Mouse (Mus musculus) effector memory CD4-positive, alpha-beta T cell, adult 7 months (primary cell): Measurements from ENCODE around the gene Pank3. TPM values are rescaled to one million over a fixed set of nuclear protein-coding genes. Genes with fewer than 3 reads are reported as not detected.

ENCODE experiments used
- polyA plus RNA-seq: library from polyadenylated mRNA; unstranded; fragments of 100-300 nt; shearing (Covaris generic); gene quantifications from one replicate; pipeline ENCODE4 v1.2.1, GENCODE M21; 2017

Pank3 gene
- polyA plus RNA-seq = 15.2 TPM

DNA sequence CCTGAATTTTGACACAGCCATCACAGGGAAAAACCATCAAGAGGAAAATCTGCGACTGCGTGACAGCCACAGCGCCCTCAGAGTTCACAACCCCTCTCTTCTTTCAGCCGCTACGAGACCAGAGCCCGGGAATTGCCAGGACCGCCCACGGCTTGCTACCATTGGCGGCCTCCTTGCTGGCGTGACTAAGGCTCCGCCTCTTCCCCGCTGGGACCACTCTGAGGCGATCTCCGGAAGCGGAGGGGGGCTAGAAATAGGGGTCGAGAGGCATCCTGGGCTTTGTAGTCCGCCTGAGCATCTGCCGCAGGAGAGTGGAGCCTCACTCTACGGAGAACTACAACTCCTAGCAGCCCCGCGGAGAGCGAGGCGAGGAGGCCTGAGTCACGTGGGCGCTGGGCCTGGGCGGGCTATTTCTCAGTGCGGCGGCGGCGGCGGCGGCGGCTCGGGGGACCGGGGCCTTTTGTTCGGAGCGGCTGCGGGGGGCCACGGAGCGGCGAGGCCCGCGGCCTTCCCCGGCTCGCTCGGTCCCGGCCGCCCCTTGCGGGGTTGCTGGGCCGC lies at the start of gene Pank3:
Gene Pank3, plus strand, starts transcription at position 297 of the 558 bp plus-strand sequence.

GRCm38 (mm10) chr11:35798874-35799273 lies 29.6 kb downstream of the Pank3 start, which contains the start of gene Fbll1:
TSS of gene Fbll1 (minus strand) at chr11:35798884.

GRCm38 (mm10) chr11:35834022-35834760 lies 64.9 kb downstream of the Pank3 start, which contains the start of gene Rars:
TSS of gene Rars (minus strand) at chr11:35834506.

Other genes with a start within 250 kb of the Pank3 start
- gene Fbll1, start 29.4 kb downstream of the Pank3 start, polyA plus RNA-seq = not detected
- gene Rars, start 65.0 kb downstream of the Pank3 start, polyA plus RNA-seq = 51.7 TPM
- not detected for gene Wwc1, start 211.0 kb downstream of the Pank3 start, polyA plus RNA-seq